Mouse (Mus musculus): ENCODE measurements at regions not wholly inside any gene's neighbourhood (a gene's known extent, or its start where the extent isn't known, plus 50 kb on each side); places are given as distances from the start of the nearest gene placed in this dataset.
A peak's percentile ranks its signal among the peaks of the same experiment; 100 is the strongest.

- TF ChIP-seq CTCF (IDR thresholded peaks at IDR 0.05): no peak
- ATAC-seq (no peak), DNase-seq (ENCODE audit: low read depth, low spot score) (no peak)
- ChIA-PET POLR2A (no interaction called here), CTCF (interaction anchor here (1.2 kb wide), 1 partner anchor 15 kb away, joined by 4 read pairs; no protein-coding TSS in a partner anchor)
- in situ Hi-C loops (cut with MboI; ENCODE audit: low pct_unique_long_range_greater_than_20kb): no loop called here
- H3K27me3 ChIP-seq: no peaks in the 10 kb centered on the region
Measured at GRCm38 (mm10) chr10:67673450-67673849, 124.7 kb upstream of the Ado start.

GRCm38 (mm10) chr10:67672281-67672680 lies 123.5 kb upstream of the Ado start:
- ATAC-seq (peak; percentile 39), DNase-seq (ENCODE audit: low read depth, low spot score) (peak; percentile 35)
- no peaks in the 10 kb centered on the region for H3K27me3 ChIP-seq
- CTCF ChIA-PET: interaction anchor here (1.0 to 1.4 kb wide), 2 partner anchors 14 to 49 kb away, joined by 3 read pairs; no protein-coding TSS in a partner anchor
- in situ Hi-C loops (cut with MboI; ENCODE audit: low pct_unique_long_range_greater_than_20kb): no loop called here
- POLR2A ChIA-PET: no interaction called here
- no peak for TF ChIP-seq CTCF (IDR thresholded peaks at IDR 0.05)

- CTCF ChIA-PET: no interaction called here
- POLR2A ChIA-PET: no interaction called here
- no peak for TF ChIP-seq CTCF (IDR thresholded peaks at IDR 0.05)
- in situ Hi-C loops (cut with MboI; ENCODE audit: low pct_unique_long_range_greater_than_20kb): no loop called here
- no peak for ATAC-seq
- H3K27me3 ChIP-seq: no peaks in the 10 kb centered on the region
- DNase-seq (ENCODE audit: low read depth, low spot score): no peak
Measured at GRCm38 (mm10) chr10:67669066-67669465, 120.3 kb upstream of the Ado start.

- DNase-seq (ENCODE audit: low read depth, low spot score) (no peak), ATAC-seq (no peak)
- in situ Hi-C loops (cut with MboI; ENCODE audit: low pct_unique_long_range_greater_than_20kb): no loop called here
- no peak for TF ChIP-seq CTCF (IDR thresholded peaks at IDR 0.05)
- ChIA-PET POLR2A (no interaction called here), CTCF (interaction anchor here (1.5 kb wide), 1 partner anchor 11 kb away, joined by 5 read pairs; no protein-coding TSS in a partner anchor)
- no peaks in the 10 kb centered on the region for H3K27me3 ChIP-seq
Measured at GRCm38 (mm10) chr10:67663028-67663427, 114.3 kb upstream of the Ado start.

- CTCF ChIA-PET: no interaction called here
- no peak for TF ChIP-seq CTCF (IDR thresholded peaks at IDR 0.05)
- POLR2A ChIA-PET: no interaction called here
- ATAC-seq (no peak), DNase-seq (ENCODE audit: low read depth, low spot score) (no peak)
- no peaks in the 10 kb centered on the region for H3K27me3 ChIP-seq
- in situ Hi-C loops (cut with MboI; ENCODE audit: low pct_unique_long_range_greater_than_20kb): no loop called here
Measured at GRCm38 (mm10) chr10:67661666-67662065, 112.9 kb upstream of the Ado start.

- ATAC-seq (no peak), DNase-seq (ENCODE audit: low read depth, low spot score) (no peak)
- no peaks in the 10 kb centered on the region for H3K27me3 ChIP-seq
- POLR2A ChIA-PET: no interaction called here
- in situ Hi-C loops (cut with MboI; ENCODE audit: low pct_unique_long_range_greater_than_20kb): no loop called here
- CTCF ChIA-PET: interaction anchor here (0.8 to 1.3 kb wide), 3 partner anchors 14 to 28 kb away, joined by 3 to 4 read pairs (median 3); no protein-coding TSS in a partner anchor
- TF ChIP-seq CTCF (IDR thresholded peaks at IDR 0.05): no peak
Measured at GRCm38 (mm10) chr10:67658005-67658545, 109.3 kb upstream of the Ado start.

GRCm38 (mm10) chr10:67657305-67657704 lies 108.5 kb upstream of the Ado start:
- ATAC-seq (no peak), DNase-seq (ENCODE audit: low read depth, low spot score) (no peak)
- CTCF ChIA-PET: interaction anchor here (1.1 kb wide), 1 partner anchor 28 kb away, joined by 3 read pairs; no protein-coding TSS in a partner anchor
- POLR2A ChIA-PET: no interaction called here
- TF ChIP-seq CTCF (IDR thresholded peaks at IDR 0.05): no peak
- in situ Hi-C loops (cut with MboI; ENCODE audit: low pct_unique_long_range_greater_than_20kb): no loop called here
- no peaks in the 10 kb centered on the region for H3K27me3 ChIP-seq

GRCm38 (mm10) chr10:67654518-67654917 lies 105.8 kb upstream of the Ado start:
- ChIA-PET POLR2A (no interaction called here), CTCF (no interaction called here)
- in situ Hi-C loops (cut with MboI; ENCODE audit: low pct_unique_long_range_greater_than_20kb): no loop called here
- no peak for DNase-seq (ENCODE audit: low read depth, low spot score)
- TF ChIP-seq CTCF (IDR thresholded peaks at IDR 0.05): no peak
- no peaks in the 10 kb centered on the region for H3K27me3 ChIP-seq
- no peak for ATAC-seq

- in situ Hi-C loops (cut with MboI; ENCODE audit: low pct_unique_long_range_greater_than_20kb): no loop called here
- TF ChIP-seq CTCF (IDR thresholded peaks at IDR 0.05): no peak
- H3K27me3 ChIP-seq: no peaks in the 10 kb centered on the region
- DNase-seq (ENCODE audit: low read depth, low spot score) (no peak), ATAC-seq (no peak)
- CTCF ChIA-PET: interaction anchor here (1.5 kb wide), 1 partner anchor 11 kb away, joined by 5 read pairs; no protein-coding TSS in a partner anchor
- POLR2A ChIA-PET: no interaction called here
Measured at GRCm38 (mm10) chr10:67652300-67652699, 103.5 kb upstream of the Ado start.

GRCm38 (mm10) chr10:67651386-67651785 lies 102.6 kb upstream of the Ado start:
- TF ChIP-seq CTCF (IDR thresholded peaks at IDR 0.05): no peak
- DNase-seq (ENCODE audit: low read depth, low spot score): no peak
- ATAC-seq: no peak
- in situ Hi-C loops (cut with MboI; ENCODE audit: low pct_unique_long_range_greater_than_20kb): no loop called here
- CTCF ChIA-PET: interaction anchor here (1.5 kb wide), 1 partner anchor 12 kb away, joined by 5 read pairs; no protein-coding TSS in a partner anchor
- POLR2A ChIA-PET: no interaction called here
- H3K27me3 ChIP-seq: no peaks in the 10 kb centered on the region

GRCm38 (mm10) chr10:67647777-67648727 lies 99.3 kb upstream of the Ado start:
- ChIA-PET POLR2A (no interaction called here), CTCF (no interaction called here)
- in situ Hi-C loops (cut with MboI; ENCODE audit: low pct_unique_long_range_greater_than_20kb): no loop called here
- no peaks in the 10 kb centered on the region for H3K27me3 ChIP-seq
- DNase-seq (ENCODE audit: low read depth, low spot score) (no peak), ATAC-seq (no peak)
- TF ChIP-seq CTCF (IDR thresholded peaks at IDR 0.05): no peak
